Mouse (Mus musculus): Measurements from ENCODE around the gene Steap3. TPM values are rescaled to one million over a fixed set of nuclear protein-coding genes. Genes with fewer than 3 reads are reported as not detected.

Gene Steap3
- total and polyA plus RNA-seq, 2 experiments from 2014 or later: 3.9 TPM

GRCm38 (mm10) chr1:120168016-120168415, 104.5 kb downstream of the Steap3 start:
- no peaks in the 10 kb centered on the region for H3K9me3 ChIP-seq (ENCODE audit: low read length)
- DNase-seq (no peak), ATAC-seq (no peak)
- H3K36me3 ChIP-seq (ENCODE audit: insufficient read depth): no peaks in the 10 kb centered on the region
- H3K9ac ChIP-seq: no peak overlapping the region
- 72% methylated on average over 4 of the region's 4 CpGs for WGBS
- no peak overlapping the region for H3K27ac ChIP-seq (ENCODE audit: low read depth, low read length)
- no peak overlapping the region for H3K4me2 ChIP-seq (ENCODE audit: low read depth)
- no peaks in the 10 kb centered on the region for H3K4me1 ChIP-seq (ENCODE audit: insufficient read depth)
- H3K4me3 ChIP-seq (ENCODE audit: low read depth, low read length): no peak overlapping the region
- TF ChIP-seq CTCF (IDR thresholded peaks at IDR 0.05; ENCODE audit: low read depth): no peak
- no peaks in the 10 kb centered on the region for H3K27me3 ChIP-seq (ENCODE audit: insufficient read depth, low read length)

- Histone ChIP-seq H3K4me2 (ENCODE audit: low read depth) (no peak overlapping the region), H3K27ac (ENCODE audit: low read depth, low read length) (no peak overlapping the region), H3K4me3 (ENCODE audit: low read depth, low read length) (no peak overlapping the region), H3K9me3 (ENCODE audit: low read length) (no peaks in the 10 kb centered on the region), H3K9ac (no peak overlapping the region), H3K27me3 (ENCODE audit: insufficient read depth, low read length) (no peaks in the 10 kb centered on the region), H3K4me1 (ENCODE audit: insufficient read depth) (no peaks in the 10 kb centered on the region), H3K36me3 (ENCODE audit: insufficient read depth) (no peaks in the 10 kb centered on the region; the same call in 1 of the 2 replicates)
- ATAC-seq: no peak
- DNase-seq: no peak
- no peak for TF ChIP-seq CTCF (IDR thresholded peaks at IDR 0.05; ENCODE audit: low read depth)
- 75% methylated on average over 1 of the region's 1 CpGs for WGBS
Observed at GRCm38 (mm10) chr1:120162616-120163015, 109.9 kb downstream of the Steap3 start.

GRCm38 (mm10) chr1:120161502-120161901, 111.0 kb downstream of the Steap3 start:
- Histone ChIP-seq H3K27me3 (ENCODE audit: insufficient read depth, low read length) (no peaks in the 10 kb centered on the region), H3K4me2 (ENCODE audit: low read depth) (no peak overlapping the region), H3K4me3 (ENCODE audit: low read depth, low read length) (no peak overlapping the region), H3K36me3 (ENCODE audit: insufficient read depth) (no peaks in the 10 kb centered on the region; the same call in 1 of the 2 replicates), H3K27ac (ENCODE audit: low read depth, low read length) (no peak overlapping the region), H3K4me1 (ENCODE audit: insufficient read depth) (no peaks in the 10 kb centered on the region), H3K9ac (no peak overlapping the region), H3K9me3 (ENCODE audit: low read length) (no peaks in the 10 kb centered on the region)
- ATAC-seq (no peak), DNase-seq (no peak)
- TF ChIP-seq CTCF (IDR thresholded peaks at IDR 0.05; ENCODE audit: low read depth): no peak
- 93% methylated on average over 5 of the region's 5 CpGs for WGBS

- WGBS: 95% methylated on average over 9 of the region's 9 CpGs
- ATAC-seq (no peak), DNase-seq (no peak)
- no peaks in the 10 kb centered on the region; the same call in 1 of the 2 replicates for H3K36me3 ChIP-seq (ENCODE audit: insufficient read depth)
- no peak for TF ChIP-seq CTCF (IDR thresholded peaks at IDR 0.05; ENCODE audit: low read depth)
- H3K9ac ChIP-seq: no peak overlapping the region
- no peaks in the 10 kb centered on the region for H3K4me1 ChIP-seq (ENCODE audit: insufficient read depth)
- H3K27me3 ChIP-seq (ENCODE audit: insufficient read depth, low read length): no peaks in the 10 kb centered on the region
- no peaks in the 10 kb centered on the region for H3K9me3 ChIP-seq (ENCODE audit: low read length)
- no peak overlapping the region for H3K27ac ChIP-seq (ENCODE audit: low read depth, low read length)
- H3K4me3 ChIP-seq (ENCODE audit: low read depth, low read length): no peak overlapping the region
- H3K4me2 ChIP-seq (ENCODE audit: low read depth): no peak overlapping the region
Observed at GRCm38 (mm10) chr1:120158474-120159127, 113.9 kb downstream of the Steap3 start.

- no peak overlapping the region for H3K27ac ChIP-seq (ENCODE audit: low read depth, low read length)
- H3K4me3 ChIP-seq (ENCODE audit: low read depth, low read length): no peak overlapping the region
- H3K4me1 ChIP-seq (ENCODE audit: insufficient read depth): no peaks in the 10 kb centered on the region
- H3K27me3 ChIP-seq (ENCODE audit: insufficient read depth, low read length): no peaks in the 10 kb centered on the region
- ATAC-seq: no peak
- WGBS: 9% methylated on average over 1 of the region's 1 CpGs
- H3K4me2 ChIP-seq (ENCODE audit: low read depth): no peak overlapping the region
- no peaks in the 10 kb centered on the region for H3K9me3 ChIP-seq (ENCODE audit: low read length)
- peak; percentile 72 for TF ChIP-seq CTCF (IDR thresholded peaks at IDR 0.05; ENCODE audit: low read depth)
- DNase-seq: peak; percentile 49
- H3K36me3 ChIP-seq (ENCODE audit: insufficient read depth): no peaks in the 10 kb centered on the region
- no peak overlapping the region for H3K9ac ChIP-seq
Observed at GRCm38 (mm10) chr1:120155325-120155724, 117.2 kb downstream of the Steap3 start.

GRCm38 (mm10) chr1:120154232-120154631, 118.3 kb downstream of the Steap3 start:
- H3K27ac ChIP-seq (ENCODE audit: low read depth, low read length): no peak overlapping the region
- no peaks in the 10 kb centered on the region for H3K9me3 ChIP-seq (ENCODE audit: low read length)
- H3K27me3 ChIP-seq (ENCODE audit: insufficient read depth, low read length): no peaks in the 10 kb centered on the region
- no peaks in the 10 kb centered on the region for H3K36me3 ChIP-seq (ENCODE audit: insufficient read depth)
- no peak for ATAC-seq
- peak; percentile 59 for TF ChIP-seq CTCF (IDR thresholded peaks at IDR 0.05; ENCODE audit: low read depth)
- peak; percentile 25 for DNase-seq
- no peaks in the 10 kb centered on the region for H3K4me1 ChIP-seq (ENCODE audit: insufficient read depth)
- no peak overlapping the region for H3K4me2 ChIP-seq (ENCODE audit: low read depth)
- H3K4me3 ChIP-seq (ENCODE audit: low read depth, low read length): no peak overlapping the region
- H3K9ac ChIP-seq: no peak overlapping the region

- Histone ChIP-seq H3K4me1 (ENCODE audit: insufficient read depth) (no peaks in the 10 kb centered on the region), H3K27ac (ENCODE audit: low read depth, low read length) (no peak overlapping the region), H3K9me3 (ENCODE audit: low read length) (no peaks in the 10 kb centered on the region), H3K36me3 (ENCODE audit: insufficient read depth) (no peaks in the 10 kb centered on the region), H3K27me3 (ENCODE audit: insufficient read depth, low read length) (no peaks in the 10 kb centered on the region), H3K9ac (no peak overlapping the region), H3K4me2 (ENCODE audit: low read depth) (no peak overlapping the region), H3K4me3 (ENCODE audit: low read depth, low read length) (no peak overlapping the region)
- no peak for DNase-seq
- peak; percentile 49 for TF ChIP-seq CTCF (IDR thresholded peaks at IDR 0.05; ENCODE audit: low read depth)
- peak; percentile 51; the same call in 1 of the 2 replicates for ATAC-seq
Observed at GRCm38 (mm10) chr1:120146994-120147393, 125.5 kb downstream of the Steap3 start.

Measured in forebrain, postnatal 0 days (tissue).